Mouse (Mus musculus) embryo, embryonic 11 days (tissue): ENCODE measurements at regions not wholly inside any gene's neighbourhood (a gene's known extent, or its start where the extent isn't known, plus 50 kb on each side); places are given as distances from the start of the nearest gene placed in this dataset.

Experiments used
- DNase-seq: peaks from one replicate; pipeline ENCODE4 v3.0.0-alpha.2; 2015

DNA sequence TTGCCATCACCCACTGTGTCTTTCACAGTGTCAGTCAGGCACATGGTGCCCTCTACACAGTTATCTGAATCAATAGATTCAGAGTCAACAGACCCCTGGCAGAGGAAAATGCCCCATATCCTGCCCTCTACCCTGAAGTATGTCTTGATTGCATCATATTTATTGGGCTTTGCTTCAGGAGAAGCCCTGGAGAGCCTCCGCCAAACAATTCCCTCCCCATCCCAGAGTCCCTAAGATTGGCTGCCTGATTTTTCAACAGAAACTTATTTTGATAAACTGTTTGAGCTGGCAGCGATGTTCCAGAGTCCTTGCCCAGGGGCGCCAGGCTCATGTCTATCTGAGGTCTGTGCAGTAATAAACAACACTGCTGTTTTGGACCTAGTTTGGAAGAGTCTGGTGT, 117.2 kb upstream of the Dusp10 start:
- DNase-seq, result no peak

DNA sequence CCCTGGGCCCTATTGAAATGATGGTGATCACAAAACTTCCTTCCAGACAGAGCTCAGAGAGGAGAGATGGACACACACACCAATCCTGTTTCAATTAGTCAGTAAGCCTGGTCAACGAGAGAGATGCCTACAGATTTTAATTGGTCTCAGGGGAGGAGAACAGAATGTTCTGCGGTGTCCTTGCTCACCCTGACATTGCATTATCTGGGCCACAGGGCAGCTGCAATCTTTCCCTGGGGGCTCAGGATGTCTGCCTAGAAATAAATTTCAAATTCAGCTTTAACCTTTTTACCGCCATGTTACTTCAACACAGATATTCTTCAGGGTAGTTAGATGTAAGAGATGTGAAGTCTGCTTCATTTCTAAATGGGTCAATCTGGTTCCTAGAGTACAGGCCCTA, 115.0 kb upstream of the Dusp10 start:
- no peak for DNase-seq

DNA sequence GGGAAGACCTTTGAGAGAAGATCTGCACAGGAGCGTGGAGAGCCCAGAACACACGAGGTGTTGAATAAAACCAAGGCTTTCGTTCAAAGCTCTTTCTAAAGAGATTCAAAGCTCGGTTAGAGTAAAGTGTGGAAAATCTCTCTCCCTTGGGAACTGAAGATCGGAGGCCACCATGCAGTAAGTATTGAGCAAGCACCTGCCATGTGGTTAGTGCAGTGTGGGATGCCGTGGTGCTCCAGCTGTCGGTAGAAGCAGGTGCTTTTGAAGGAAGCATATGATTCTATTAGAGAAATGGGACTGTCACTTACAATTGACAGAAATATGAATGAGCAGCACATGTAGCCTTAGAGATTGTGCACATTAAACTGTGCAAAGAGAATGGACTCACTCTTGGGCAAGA, 108.5 kb upstream of the Dusp10 start:
- DNase-seq, result no peak

DNA sequence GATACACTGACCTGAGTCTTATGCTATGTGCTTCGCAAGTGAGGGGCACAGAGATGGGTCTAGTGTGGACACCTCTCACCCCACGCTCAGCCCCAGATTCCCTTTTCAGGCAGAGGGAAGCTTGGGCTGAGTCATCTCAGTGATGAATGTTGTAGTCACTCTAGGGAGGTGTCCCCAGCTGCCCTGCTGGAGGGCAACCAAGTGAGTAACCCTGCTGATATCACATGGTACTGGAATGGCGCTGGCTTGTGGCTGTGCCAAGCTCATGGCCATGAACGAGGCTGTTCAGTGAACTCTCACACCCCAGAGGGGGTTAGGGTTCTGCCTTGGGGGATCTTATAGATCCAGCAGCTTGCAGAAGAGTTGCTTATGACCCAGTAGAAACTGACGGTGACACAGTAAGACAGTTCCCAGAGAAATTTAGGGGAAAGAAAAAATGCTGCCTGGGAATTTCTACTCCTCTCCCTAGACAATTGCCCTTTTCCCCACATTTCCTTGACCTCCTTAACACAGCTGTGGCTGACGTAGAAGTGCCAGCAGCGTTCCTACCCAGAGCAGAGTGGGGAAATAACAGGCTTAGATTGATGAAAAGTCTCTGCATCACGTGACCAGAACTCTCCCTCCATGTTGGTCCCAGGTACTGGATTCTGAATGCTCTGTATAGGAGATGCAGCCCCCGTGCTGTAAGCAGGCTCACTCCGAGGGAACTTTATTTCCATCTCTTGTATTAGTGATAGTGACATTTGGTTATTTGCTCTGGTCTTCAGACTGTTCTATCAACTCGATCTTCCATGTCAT, 107.6 kb upstream of the Dusp10 start:
- no peak for DNase-seq

DNA sequence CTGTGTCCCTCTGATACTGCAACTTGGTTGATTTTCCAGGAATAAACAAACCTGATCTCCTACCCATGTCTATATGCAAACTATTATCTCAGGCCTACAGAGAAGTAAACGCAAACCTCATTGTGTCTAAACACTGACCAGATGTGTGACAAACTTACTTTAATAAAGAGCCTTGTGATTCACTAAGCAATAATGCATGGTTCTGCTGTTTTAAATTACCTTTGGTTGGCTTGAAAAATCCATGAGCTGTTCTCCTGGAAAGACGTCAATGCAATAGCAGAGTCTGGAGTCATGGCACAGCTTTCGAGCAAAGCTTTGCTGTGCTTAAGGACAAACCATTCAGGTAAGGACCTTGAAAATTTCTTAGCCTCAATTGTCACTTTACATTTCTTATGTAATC, 95.4 kb upstream of the Dusp10 start:
- DNase-seq, result no peak

DNA sequence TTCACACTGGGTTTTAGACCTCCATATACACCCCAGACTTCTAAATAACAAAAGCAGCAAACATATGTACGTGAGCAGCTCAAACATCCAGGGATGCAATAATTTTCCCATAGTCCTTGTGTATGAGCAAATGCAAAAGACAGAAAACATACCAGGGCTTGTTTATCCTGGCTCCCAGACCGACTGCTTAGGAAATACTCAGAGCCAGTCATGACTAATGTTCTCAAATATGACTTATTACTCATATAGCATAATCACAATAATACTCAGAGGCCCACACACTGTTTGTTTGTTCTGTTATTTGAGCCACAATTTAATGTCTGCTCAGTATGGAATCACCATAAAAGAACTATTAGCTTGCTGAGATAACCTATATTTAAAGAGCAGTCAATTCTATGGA, 91.8 kb upstream of the Dusp10 start:
- DNase-seq, result no peak

DNA sequence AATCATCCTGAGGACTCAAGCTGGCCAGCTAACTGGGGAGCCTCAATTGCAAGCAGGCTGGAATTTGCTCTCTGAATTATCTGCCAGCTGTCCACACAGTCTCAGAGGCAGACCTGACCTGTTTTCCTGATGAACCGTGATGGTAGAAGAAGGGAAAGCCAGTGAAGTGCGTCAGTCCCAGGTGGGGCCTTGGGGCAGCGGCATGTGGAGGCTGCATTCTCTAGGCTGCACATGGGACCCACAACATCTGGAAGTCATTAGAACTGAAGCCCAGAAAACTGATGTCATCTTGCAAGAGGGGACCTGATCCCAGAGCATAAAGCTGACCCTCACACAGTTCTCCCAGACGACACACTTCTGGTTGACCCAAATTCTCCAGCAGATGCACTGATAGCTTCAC, 84.6 kb upstream of the Dusp10 start:
- DNase-seq, result peak; percentile 32

DNA sequence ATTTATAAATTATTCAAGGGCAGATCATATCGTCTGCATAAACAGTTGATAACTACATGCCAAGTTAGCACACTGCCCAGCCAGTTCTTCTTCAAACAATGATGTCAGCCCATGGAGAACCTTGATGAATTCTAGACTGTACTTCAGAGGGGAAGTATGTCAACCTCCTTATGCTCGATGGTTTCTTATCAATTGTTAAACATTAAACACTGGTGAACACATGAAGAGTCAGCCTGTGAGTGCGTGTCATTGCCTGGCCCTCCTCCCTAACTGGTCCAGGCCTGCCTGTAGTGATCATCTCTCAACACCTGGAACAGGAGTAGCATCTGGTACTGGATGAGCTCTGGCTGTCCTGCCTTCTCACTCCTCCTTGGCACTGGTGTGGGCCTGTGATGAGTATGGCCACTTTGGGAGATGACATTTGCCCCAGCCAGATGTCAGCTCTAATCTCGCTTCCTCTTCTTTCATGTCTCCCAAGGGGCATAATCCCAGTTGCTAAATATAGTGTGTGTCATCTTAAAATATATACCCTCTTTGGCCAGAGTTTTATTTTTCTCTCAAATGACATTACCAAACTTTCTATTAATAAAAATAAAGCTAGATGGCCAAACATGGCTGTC, 82.6 kb upstream of the Dusp10 start:
- no peak for DNase-seq

DNA sequence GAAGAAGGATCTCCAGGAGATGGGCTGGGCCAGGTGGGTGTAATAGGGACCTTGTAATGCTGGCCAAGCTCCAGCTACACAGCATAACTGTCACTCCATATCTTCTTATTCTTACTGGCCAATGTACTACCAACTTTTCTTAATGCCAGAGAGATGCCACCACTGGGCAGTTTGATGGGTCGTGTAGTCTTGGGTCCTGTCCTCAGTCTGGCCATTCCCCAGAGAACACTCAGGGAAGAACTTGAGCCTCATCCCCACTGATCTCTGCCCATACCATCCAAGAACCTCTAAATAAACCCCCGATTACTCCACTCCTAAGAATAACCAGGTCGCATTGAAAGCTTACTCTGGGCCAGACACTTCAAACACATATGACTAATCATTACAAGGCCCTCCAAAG, 82.0 kb upstream of the Dusp10 start:
- DNase-seq, result no peak

DNA sequence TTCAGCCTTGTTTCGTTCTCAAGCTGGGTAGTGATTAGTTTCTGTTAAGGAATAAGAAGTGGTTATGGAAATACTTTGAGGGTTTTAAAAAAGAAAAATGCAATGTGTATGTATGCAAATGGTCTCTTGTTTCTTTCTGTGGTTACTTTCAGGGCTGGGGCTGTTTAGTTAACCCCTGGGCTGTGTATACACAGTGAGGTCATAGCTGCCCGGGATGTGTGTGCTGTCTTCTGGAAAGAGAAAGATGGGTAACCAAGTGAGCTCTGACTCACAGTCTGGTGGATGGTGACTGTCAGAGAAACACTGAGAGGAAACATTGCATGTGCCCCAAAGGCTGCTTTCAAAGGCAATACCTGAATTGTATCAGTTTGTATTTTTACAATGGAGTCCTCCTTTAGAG, 79.3 kb upstream of the Dusp10 start:
- DNase-seq, result no peak

DNA sequence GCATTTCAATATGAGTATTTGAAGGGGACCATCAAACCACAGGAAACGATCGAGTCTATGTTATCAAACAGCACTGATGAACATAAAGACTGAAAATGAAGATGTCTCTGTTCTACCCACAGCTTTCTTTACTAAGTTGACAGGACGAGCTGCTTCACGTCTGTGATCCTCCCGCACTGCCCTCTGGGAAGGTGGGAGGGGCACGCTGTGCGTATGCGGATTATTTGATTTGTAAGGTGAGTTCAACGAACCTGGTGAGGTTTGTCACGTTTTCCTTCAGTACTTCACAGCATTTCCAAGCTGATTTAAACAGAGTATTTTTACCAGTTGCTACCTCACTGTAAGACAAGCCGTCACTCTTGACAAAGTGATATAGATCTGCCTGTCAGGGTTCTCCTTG, 75.9 kb upstream of the Dusp10 start:
- DNase-seq, result no peak

DNA sequence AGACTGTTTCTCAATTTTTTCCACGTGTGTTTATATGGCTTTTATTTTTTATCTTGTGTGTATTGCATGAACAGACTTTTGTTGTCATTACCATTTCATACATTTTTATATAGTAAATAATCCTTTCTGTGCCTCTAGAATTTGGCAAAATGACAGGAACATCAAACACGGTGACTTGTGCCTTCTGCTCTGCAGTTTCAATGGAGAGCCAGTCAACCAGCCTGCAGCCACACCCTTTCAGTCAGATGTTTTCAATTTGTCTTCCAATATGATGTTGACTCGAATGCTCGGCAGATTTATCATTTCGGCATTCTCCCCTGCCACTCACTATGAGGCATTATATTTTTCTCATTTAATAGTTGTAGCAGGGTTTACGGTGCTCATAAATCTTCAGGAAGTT, 74.7 kb upstream of the Dusp10 start:
- no peak for DNase-seq

DNA sequence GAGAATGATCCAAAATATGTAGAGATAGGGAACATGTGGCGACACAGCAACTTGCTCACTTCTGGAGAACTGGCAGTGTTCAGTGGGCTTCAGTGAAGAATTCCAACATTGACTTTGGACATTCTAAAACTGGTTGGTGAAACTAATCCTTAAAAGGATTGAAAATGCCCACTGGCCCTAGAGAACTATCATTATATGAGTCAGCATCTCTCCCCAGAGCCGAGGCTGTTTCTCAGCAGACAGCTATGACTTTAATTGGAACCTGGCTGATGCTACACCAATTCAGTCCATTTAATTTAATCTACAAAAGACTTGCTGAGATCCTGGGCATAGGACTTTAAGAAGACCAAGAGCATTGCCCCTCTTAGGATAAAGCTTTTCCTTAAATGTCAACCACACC, 72.4 kb upstream of the Dusp10 start:
- DNase-seq, result no peak

DNA sequence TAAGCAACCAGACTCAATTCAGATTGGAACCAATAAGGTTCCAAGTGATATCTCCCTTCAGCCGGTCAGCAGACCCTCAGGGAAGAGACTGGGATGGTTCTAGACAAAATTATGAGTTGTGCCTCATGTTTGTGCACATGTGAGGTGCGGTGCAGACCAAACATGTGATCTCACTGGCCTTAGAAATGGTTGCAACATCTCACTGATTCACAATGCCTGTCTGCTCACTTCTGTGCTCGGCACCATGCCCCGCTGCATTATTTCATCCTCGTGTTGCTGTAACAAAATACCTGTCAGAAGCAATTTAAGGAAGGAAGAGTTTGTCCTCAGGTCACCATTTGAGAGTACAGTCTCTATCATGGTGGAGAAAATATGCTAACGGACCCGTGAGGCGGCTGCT, 66.9 kb upstream of the Dusp10 start:
- no peak for DNase-seq

DNA sequence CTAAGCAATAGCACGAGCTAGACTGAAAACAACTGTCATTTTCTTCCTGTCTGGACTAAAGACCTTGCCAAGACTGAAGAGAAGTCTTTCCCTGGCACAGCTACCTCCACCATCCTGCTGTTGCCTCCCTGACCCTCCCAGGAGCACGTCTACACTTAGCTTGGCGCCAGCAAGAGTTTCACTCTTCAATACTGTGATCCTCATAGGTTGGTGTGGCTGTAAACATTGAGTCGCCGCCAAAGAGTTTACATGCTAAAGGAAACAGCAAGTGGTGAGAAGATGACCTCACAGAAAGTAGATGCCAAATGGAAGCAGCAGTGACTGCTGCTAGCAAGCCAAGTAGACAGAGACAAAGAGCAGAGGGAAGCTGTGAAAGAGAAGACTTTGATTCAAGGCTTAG, 66.0 kb upstream of the Dusp10 start:
- no peak for DNase-seq

DNA sequence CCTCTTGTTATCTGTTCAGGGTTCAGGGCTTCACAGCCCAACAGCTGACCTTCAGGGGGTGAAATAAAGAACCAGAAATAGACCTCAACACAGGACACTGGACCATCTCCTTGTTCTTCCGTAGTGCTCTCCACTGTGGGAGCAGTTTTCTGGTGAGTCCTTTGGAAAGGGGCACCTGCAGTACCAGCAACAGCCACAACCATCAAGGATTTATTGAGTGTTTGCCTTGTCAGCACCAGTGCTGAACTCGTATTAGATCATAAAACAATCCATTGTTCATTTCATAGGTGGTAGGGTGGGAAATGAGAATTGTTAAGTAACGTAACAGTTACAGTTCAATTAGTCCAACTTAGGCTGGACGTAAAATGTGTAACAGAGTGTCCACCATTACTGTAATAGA, 63.9 kb upstream of the Dusp10 start:
- no peak for DNase-seq

DNA sequence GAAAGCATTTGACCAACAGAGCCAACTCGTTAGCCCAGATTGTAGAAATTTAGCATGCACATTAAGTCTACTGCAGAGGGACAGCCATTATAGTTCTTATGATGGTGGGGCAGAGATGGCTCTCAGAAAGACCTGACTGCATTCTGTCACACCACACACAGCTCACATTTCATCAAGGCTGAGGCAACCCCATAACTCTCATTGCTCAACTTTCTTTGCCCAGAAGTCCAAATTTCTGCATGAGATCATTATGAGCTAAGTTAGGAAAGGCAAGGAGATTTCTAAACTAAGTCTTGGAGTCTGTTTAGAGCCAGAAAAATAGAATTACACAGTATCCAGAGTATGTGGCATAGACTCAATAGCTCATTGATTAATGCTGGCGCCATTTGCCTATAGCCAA, 59.0 kb upstream of the Dusp10 start:
- no peak for DNase-seq

DNA sequence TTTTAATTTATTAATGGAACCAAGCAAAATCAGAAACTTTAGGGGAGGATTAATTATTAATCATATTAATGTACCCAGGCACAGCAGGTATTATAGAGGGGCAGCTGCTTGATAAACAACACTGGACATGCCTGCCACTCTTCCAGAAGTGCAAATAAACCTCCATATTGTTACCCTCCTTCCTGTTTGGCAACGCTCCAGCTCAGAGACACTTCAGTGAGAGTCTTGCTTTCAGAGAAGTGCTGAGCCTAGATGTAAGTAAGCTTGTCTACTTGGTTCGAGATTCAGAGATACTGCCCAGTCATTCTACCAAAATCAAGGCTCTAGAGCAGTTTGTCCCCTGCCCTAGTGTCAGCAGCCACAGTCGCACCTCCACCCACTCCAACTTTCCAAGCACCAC, 56.7 kb upstream of the Dusp10 start:
- no peak for DNase-seq

DNA sequence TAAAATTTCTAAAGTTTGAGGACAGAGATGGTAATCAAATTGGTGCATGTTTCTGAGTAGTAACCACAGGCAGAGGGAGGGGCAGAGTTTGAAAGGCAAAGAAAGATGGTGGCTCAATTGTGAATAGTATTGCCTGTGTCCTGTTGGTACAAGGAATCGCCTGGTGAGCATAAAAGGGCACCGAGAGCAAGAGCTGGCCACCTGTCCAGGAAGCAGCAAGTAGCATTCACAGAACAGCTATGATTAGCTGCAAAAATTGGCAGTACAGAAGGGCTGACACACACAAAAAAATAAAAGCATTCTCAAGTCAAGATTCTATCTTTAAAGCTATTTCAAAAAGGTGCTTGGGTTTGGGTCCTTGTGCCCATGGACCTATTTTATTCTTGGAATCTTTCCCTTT, 51.7 kb upstream of the Dusp10 start:
- no peak for DNase-seq

DNA sequence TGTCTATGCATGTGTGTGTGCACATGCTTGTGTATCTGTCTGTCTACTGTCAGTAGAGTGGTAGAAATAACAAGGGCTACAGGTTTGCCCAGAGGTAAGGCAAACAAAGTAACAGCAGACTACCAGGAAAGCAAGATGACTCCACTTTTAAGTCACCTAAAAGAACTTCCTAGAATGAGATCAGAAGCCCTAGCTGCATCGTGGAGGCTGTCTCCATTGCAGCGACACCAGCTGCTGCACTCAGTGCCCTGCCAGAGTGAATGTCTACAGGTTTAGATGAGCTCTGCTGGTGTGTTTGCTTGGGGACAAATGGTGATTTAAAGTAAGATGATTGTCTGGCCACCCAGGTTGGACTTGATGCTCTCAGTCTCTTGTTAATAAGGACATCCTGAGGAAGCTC, 50.6 kb upstream of the Dusp10 start:
- DNase-seq, result no peak

DNA sequence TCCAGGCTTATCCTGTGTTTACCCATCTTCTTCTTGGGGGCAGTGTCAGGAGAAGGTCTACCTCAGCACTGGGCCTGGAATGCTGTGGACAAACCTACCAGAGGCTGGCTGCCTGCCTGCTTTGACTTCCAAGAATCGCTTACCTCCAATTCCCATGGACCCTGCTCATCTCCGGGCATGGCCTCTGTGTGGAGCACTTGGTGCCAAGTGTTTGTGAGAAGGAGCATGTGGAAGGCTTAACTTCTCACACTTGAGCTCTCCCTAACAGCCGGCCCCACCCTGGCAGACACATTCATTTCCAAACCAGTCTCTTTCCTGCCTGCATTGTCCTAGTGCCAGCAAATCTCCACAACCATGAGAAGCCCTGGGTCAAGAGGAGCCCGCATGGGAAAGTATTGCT, 49.8 kb upstream of the Dusp10 start:
- DNase-seq, result no peak
